Mouse (Mus musculus): ENCODE measurements at regions not wholly inside any gene's neighbourhood (a gene's known extent, or its start where the extent isn't known, plus 50 kb on each side); places are given as distances from the start of the nearest gene placed in this dataset.

DNA sequence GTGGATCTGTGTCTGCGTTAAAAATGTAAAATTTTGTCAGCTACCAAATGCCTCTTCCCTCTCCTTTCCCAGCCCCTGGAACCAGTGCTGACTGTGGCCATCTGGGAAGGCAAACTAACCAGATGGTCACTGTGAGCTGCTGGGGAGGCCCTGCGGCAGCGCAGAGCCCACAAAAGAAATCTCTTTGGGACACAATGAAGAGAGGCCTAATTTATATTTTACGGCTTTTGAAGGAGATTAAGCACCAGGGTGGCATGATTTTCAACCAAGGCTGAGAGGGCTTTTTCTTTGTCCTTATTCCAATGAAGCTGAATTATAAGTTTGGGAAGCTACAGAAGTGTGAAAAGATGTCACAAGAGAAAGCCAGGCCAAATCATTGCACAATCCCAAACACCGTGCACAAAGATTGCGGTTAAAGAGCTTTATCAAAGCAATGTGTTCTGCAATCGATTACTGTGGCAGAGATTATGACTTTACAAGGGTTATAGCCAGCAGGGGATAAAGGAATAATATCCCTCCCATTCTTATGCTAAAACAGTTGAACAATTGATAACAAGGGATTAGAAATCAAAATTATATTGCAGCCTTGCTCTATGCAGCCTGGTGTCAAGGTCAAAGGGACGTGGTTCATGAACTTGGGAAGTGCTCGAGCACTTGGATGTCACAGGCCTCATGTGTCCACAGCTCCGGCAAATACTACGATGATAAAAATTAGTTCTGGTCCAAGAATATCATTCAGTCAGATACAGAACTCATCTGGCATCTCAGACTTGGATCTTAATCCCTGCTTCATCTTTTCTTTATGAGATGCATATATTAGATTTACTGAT, 237.6 kb downstream of the Pros1 start:
- TF ChIP-seq POLR2A (IDR thresholded peaks at IDR 0.05; ENCODE audit: low read depth, low read length) (no peak), CTCF (IDR thresholded peaks at IDR 0.05; ENCODE audit: borderline replicate concordance, insufficient read depth, low read length) (no peak)
